In the genomic region with DNA sequence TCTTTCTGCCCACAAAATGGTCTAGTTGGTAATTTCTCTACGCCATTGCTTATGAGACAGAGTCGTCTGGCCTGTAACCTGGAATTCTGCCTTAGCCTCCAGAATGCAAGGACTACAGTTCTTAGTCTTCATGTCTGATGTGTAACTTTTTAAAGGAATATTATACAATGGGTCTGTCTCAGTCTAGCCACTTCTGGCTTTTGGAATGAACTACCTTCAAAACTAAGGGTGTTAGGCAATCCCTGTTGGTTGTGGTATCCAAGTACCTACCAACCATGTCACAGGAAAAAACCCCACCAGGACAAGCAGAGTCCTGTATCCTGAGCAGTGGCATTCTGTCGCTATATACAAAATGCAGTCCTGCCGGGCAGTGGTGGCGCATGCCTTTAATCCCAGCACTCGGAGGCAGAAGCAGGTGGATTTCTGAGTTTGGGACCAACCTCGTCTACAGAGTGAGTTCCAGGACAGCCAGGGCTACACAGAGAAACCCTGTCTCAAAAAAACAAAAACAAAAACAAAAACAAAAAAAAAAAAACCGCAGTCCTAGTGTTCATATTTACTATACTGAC, we compare ENCODE assay signal across 9 mouse cellular contexts. TPM values are rescaled to one million over a fixed set of nuclear protein-coding genes. Genes with fewer than 3 reads are reported as not detected.
DNase-seq lines count a peak whose midpoint lies in the region; ATAC-seq and TF ChIP-seq lines count a peak whose summit lies in the region.
"Had no signal": no experiment of that assay in that cellular context is flagged by ENCODE, and none has a peak within 500 bp of the region (broad histone marks: within the 10 kb centered on the region; RNA-seq: fewer than 3 reads in every experiment).

No protein-coding gene starts in this region.

- H3K27me3 ChIP-seq in lung, embryonic 15.5 days: no peaks in the 10 kb centered on the region
- no peaks in the 10 kb centered on the region for H3K27me3 ChIP-seq in forebrain, embryonic 11.5 days (ENCODE audit: control insufficient read depth, insufficient read depth, low read length)
- H3K27me3 ChIP-seq in limb, embryonic 11.5 days (ENCODE audit: control insufficient read depth, insufficient read depth, low read length): no peaks in the 10 kb centered on the region
- H3K27me3 ChIP-seq in small intestine, adult 2 months (ENCODE audit: control insufficient read depth, insufficient read depth, low read length): no peaks in the 10 kb centered on the region

- H3K4me2 ChIP-seq in lung, embryonic 15.5 days: peak overlapping the region; percentile 50
- peak overlapping the region; percentile 51; the same call in 1 of the 2 replicates for H3K4me2 ChIP-seq in forebrain, embryonic 11.5 days (ENCODE audit: low read depth, low read length, severe bottlenecking)
- H3K4me2 ChIP-seq in limb, embryonic 11.5 days (ENCODE audit: low read depth, severe bottlenecking): peak overlapping the region; percentile 64

- no peak for TF ChIP-seq CTCF in small intestine, adult 2 months (IDR thresholded peaks at IDR 0.05; ENCODE audit: extremely low read depth, insufficient read length, insufficient replicate concordance, low read depth, low read length)

- H3K27ac ChIP-seq in lung, embryonic 15.5 days: peak overlapping the region; percentile 99
- H3K27ac ChIP-seq in forebrain, embryonic 11.5 days (ENCODE audit: low read depth, low read length): peak overlapping the region; percentile 97
- H3K27ac ChIP-seq in limb, embryonic 11.5 days (replicated peaks; ENCODE audit: low read depth, low read length): peak overlapping the region; percentile 96
- peak overlapping the region; percentile 90 for H3K27ac ChIP-seq in small intestine, adult 2 months (ENCODE audit: insufficient read depth, low read depth, low read length)

- DNase-seq in lung, postnatal 36 days: no peak
- no peak for DNase-seq in forebrain, embryonic 11.5 days (ENCODE audit: low spot score)
- DNase-seq in limb, embryonic 11.5 days (ENCODE audit: low spot score): no peak
- no peak for DNase-seq in layer of hippocampus, postnatal 10 days (ENCODE audit: low spot score in 2 of 2)
- no peak for DNase-seq in gastrocnemius, postnatal 14 days

- H3K9me3 ChIP-seq in lung, embryonic 15.5 days: no peaks in the 10 kb centered on the region
- H3K9me3 ChIP-seq in forebrain, embryonic 11.5 days (ENCODE audit: control insufficient read depth, low read length): no peaks in the 10 kb centered on the region
- H3K9me3 ChIP-seq in limb, embryonic 11.5 days (ENCODE audit: control insufficient read depth, low read length): no peaks in the 10 kb centered on the region

- H3K4me1 ChIP-seq in lung, embryonic 15.5 days: peaks cover 33% of the 10 kb centered on the region
- peaks cover 5% of the 10 kb centered on the region; the same call in 1 of the 2 replicates for H3K4me1 ChIP-seq in forebrain, embryonic 11.5 days (replicated peaks; ENCODE audit: control insufficient read depth, insufficient read depth, low read length)
- peaks cover 8% of the 10 kb centered on the region for H3K4me1 ChIP-seq in limb, embryonic 11.5 days (ENCODE audit: control insufficient read depth, insufficient read depth, low read length)
- peaks cover 8% of the 10 kb centered on the region for H3K4me1 ChIP-seq in small intestine, adult 2 months (ENCODE audit: control insufficient read depth, insufficient read depth, insufficient read length, low read length)

- 68% methylated on average over 8 of the region's 8 CpGs for WGBS in lung, embryonic 15.5 days
- 78% methylated on average over 8 of the region's 8 CpGs for WGBS in forebrain, embryonic 11.5 days
- WGBS in limb, embryonic 11.5 days: 74% methylated on average over 8 of the region's 8 CpGs
- WGBS in small intestine, adult 2 months: 70% methylated on average over 8 of the region's 8 CpGs

- no peak for TF ChIP-seq POLR2A in small intestine, adult 2 months (IDR thresholded peaks at IDR 0.05; ENCODE audit: low read depth, low read length)

- H3K9ac ChIP-seq in lung, embryonic 15.5 days: peak overlapping the region; percentile 56
- H3K9ac ChIP-seq in forebrain, embryonic 11.5 days (ENCODE audit: low read length): no peak overlapping the region
- no peak overlapping the region for H3K9ac ChIP-seq in limb, embryonic 11.5 days (ENCODE audit: low read length)

- intact Hi-C loops in gastrocnemius, postnatal 14 days (cut with DNase I; ENCODE audit: low total_unique reads): no loop called here

- no peak for ATAC-seq in lung, embryonic 15.5 days (ENCODE audit: borderline replicate concordance, extremely low read depth, low FRiP score, low TSS enrichment)
- ATAC-seq in forebrain, embryonic 11.5 days (replicated peaks; ENCODE audit: low FRiP score): no peak
- no peak for ATAC-seq in limb, embryonic 11.5 days (ENCODE audit: insufficient number of reproducible peaks, low FRiP score, low TSS enrichment, low read depth)
- ATAC-seq in monocyte, adult 5-6 weeks (replicated peaks; ENCODE audit: insufficient number of reproducible peaks, low FRiP score, low TSS enrichment, poor library complexity, severe bottlenecking): no peak
- ATAC-seq: inflammation-experienced regulatory T-cells, adult 6 months had no signal

- H3K4me3 ChIP-seq in lung, embryonic 15.5 days: peak overlapping the region; percentile 55; the same call in 1 of the 2 replicates
- H3K4me3 ChIP-seq in forebrain, embryonic 11.5 days (ENCODE audit: low read depth, low read length): no peak overlapping the region
- H3K4me3 ChIP-seq in limb, embryonic 11.5 days (ENCODE audit: low read depth, low read length): peak overlapping the region; percentile 85
- H3K4me3 ChIP-seq in small intestine, adult 2 months (ENCODE audit: low read depth, low read length): no peak overlapping the region

- peaks cover 7% of the 10 kb centered on the region for H3K36me3 ChIP-seq in lung, embryonic 15.5 days
- H3K36me3 ChIP-seq in forebrain, embryonic 11.5 days (ENCODE audit: control insufficient read depth, insufficient read depth, low read length): no peaks in the 10 kb centered on the region
- peaks cover 2% of the 10 kb centered on the region; the same call in 1 of the 2 replicates for H3K36me3 ChIP-seq in limb, embryonic 11.5 days (ENCODE audit: control insufficient read depth, insufficient read depth, low read length)
- H3K36me3 ChIP-seq in small intestine, adult 2 months (ENCODE audit: control insufficient read depth, insufficient read depth, low read length): peaks cover 14% of the 10 kb centered on the region

RNA-seq across cellular contexts. Expression of gene Tubb4b, which starts 1.4 kb away (rescaled TPM):
- 704 and 709 TPM in 2 replicates for polyA plus RNA-seq in lung, embryonic 15.5 days (2015; fragmentation: Nextera tagmentation; extraction: Ambion mirVana)
- 615 and 680 TPM in 2 replicates for polyA plus RNA-seq in forebrain, embryonic 11.5 days (2014; fragmentation: Nextera tagmentation; extraction: Ambion mirVana)
- 526 and 567 TPM in 2 replicates for polyA plus RNA-seq in limb, embryonic 11.5 days (2014; fragmentation: Nextera tagmentation; extraction: Ambion mirVana)
- 481 and 881 TPM in 2 replicates for polyA plus RNA-seq in small intestine, adult 2 months (2012; rRNA removed)
- total RNA-seq in monocyte, adult 5-6 weeks (2017): 161 to 206 TPM (median 166 TPM) in 3 replicates
- 100 to 1,000 TPM; 394 to 449 TPM for total RNA-seq in layer of hippocampus, postnatal 10 days (2021)
- total RNA-seq in gastrocnemius, postnatal 14 days (2021): 100 to 1,000 TPM; 291 to 431 TPM

RNA-seq across cellular contexts. Expression of gene Fam166a, which starts 7.3 kb away (rescaled TPM):
- polyA plus RNA-seq in lung, embryonic 15.5 days (2015; fragmentation: Nextera tagmentation; extraction: Ambion mirVana): 0.69 and 1.4 TPM in 2 replicates
- 0.88 and 1.3 TPM in 2 replicates for polyA plus RNA-seq in forebrain, embryonic 11.5 days (2014; fragmentation: Nextera tagmentation; extraction: Ambion mirVana)
- not detected in 2 replicates for polyA plus RNA-seq in limb, embryonic 11.5 days (2014; fragmentation: Nextera tagmentation; extraction: Ambion mirVana)
- 0.10 TPM in 1 of 2 replicates, not detected in the other for polyA plus RNA-seq in small intestine, adult 2 months (2012; rRNA removed)
- total RNA-seq in monocyte, adult 5-6 weeks (2017): not detected in 3 replicates
- total RNA-seq in layer of hippocampus, postnatal 10 days (2021): not detected
- not detected for total RNA-seq in gastrocnemius, postnatal 14 days (2021)
- polyA plus RNA-seq: inflammation-experienced regulatory T-cells, adult 6 months had no signal

RNA-seq across cellular contexts. Expression of gene Slc34a3, which starts 8.3 kb away (rescaled TPM):
- polyA plus RNA-seq in lung, embryonic 15.5 days (2015; fragmentation: Nextera tagmentation; extraction: Ambion mirVana): not detected in 2 replicates
- not detected in 2 replicates for polyA plus RNA-seq in forebrain, embryonic 11.5 days (2014; fragmentation: Nextera tagmentation; extraction: Ambion mirVana)
- not detected in 2 replicates for polyA plus RNA-seq in limb, embryonic 11.5 days (2014; fragmentation: Nextera tagmentation; extraction: Ambion mirVana)
- polyA plus RNA-seq in small intestine, adult 2 months (2012; rRNA removed): 0.05 and 5.6 TPM in 2 replicates
- total RNA-seq in monocyte, adult 5-6 weeks (2017): not detected in 3 replicates
- not detected for total RNA-seq in layer of hippocampus, postnatal 10 days (2021)
- not detected for total RNA-seq in gastrocnemius, postnatal 14 days (2021)
- polyA plus RNA-seq: inflammation-experienced regulatory T-cells, adult 6 months had no signal

RNA-seq across cellular contexts. Expression of gene Rnf224, which starts 10.7 kb away (rescaled TPM):
- polyA plus RNA-seq in lung, embryonic 15.5 days (2015; fragmentation: Nextera tagmentation; extraction: Ambion mirVana): not detected in 2 replicates
- not detected in 2 replicates for polyA plus RNA-seq in forebrain, embryonic 11.5 days (2014; fragmentation: Nextera tagmentation; extraction: Ambion mirVana)
- not detected in 2 replicates for polyA plus RNA-seq in limb, embryonic 11.5 days (2014; fragmentation: Nextera tagmentation; extraction: Ambion mirVana)
- polyA plus RNA-seq in small intestine, adult 2 months (2012; rRNA removed): 0.10 TPM in 1 of 2 replicates, not detected in the other
- total RNA-seq in monocyte, adult 5-6 weeks (2017): not detected in 3 replicates
- not detected for total RNA-seq in layer of hippocampus, postnatal 10 days (2021)
- total RNA-seq in gastrocnemius, postnatal 14 days (2021): not detected
- polyA plus RNA-seq: inflammation-experienced regulatory T-cells, adult 6 months had no signal

RNA-seq across cellular contexts. Expression of gene Stpg3, which starts 11.5 kb away (rescaled TPM):
- not detected in 2 replicates for polyA plus RNA-seq in lung, embryonic 15.5 days (2015; fragmentation: Nextera tagmentation; extraction: Ambion mirVana)
- not detected in 2 replicates for polyA plus RNA-seq in forebrain, embryonic 11.5 days (2014; fragmentation: Nextera tagmentation; extraction: Ambion mirVana)
- 0.19 TPM in 1 of 2 replicates, not detected in the other for polyA plus RNA-seq in limb, embryonic 11.5 days (2014; fragmentation: Nextera tagmentation; extraction: Ambion mirVana)
- not detected in 2 replicates for polyA plus RNA-seq in small intestine, adult 2 months (2012; rRNA removed)
- total RNA-seq in monocyte, adult 5-6 weeks (2017): not detected in 3 replicates
- not detected for total RNA-seq in layer of hippocampus, postnatal 10 days (2021)
- total RNA-seq in gastrocnemius, postnatal 14 days (2021): not detected
- polyA plus RNA-seq: inflammation-experienced regulatory T-cells, adult 6 months had no signal

Comparison
In these comparisons a context has a peak if more than half of its experiments do, and no peak if none do; other contexts are left out.
1. H3K4me3 ChIP-seq: peak in lung, embryonic 15.5 days (single experiment) and limb, embryonic 11.5 days (single experiment); none in forebrain, embryonic 11.5 days (single experiment) and small intestine, adult 2 months (single experiment).
2. Peak in every context shown above with its lines, with median percentiles within 50 percentile points of each other: H3K27ac ChIP-seq and H3K4me2 ChIP-seq.